Mouse (Mus musculus): ENCODE data around the gene Slit2.

DNA sequence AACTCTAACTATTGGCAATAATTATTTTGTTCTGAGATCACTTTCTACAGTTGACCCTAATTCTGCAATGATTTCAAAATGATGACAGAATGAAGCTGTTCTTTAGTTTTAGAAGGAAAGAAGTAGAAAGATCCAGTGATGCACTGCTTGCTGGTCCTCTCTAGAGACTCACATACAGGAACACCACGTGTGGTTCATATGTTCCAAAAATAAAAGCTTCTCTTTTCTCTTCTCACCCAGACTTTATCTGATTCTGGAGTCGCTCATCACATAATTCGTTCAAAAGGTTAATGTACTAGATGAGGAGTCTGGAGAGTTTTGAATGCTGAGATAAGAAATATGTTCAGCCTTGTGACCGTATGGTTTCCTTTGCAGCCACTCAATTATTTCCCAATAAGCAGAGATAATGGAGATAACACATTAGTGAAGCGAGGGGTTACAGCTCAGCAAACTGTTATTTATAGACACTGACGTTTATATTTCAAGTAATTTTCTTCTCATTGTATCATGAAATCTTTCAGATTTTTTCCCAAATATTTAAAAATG is 332.2 kb downstream of the Slit2 start:
- TF ChIP-seq CTCF (IDR thresholded peaks at IDR 0.05; ENCODE audit: low read depth, low read length) (no peak), POLR2A (IDR thresholded peaks at IDR 0.05; ENCODE audit: borderline replicate concordance, low read depth, low read length) (no peak)

All from bone marrow macrophage, adult 2 months (primary cell).